Mouse (Mus musculus): ENCODE data around the gene Slc22a17. TPM values are rescaled to one million over a fixed set of nuclear protein-coding genes. Genes with fewer than 3 reads are reported as not detected.

The Slc22a17 gene
- polyA plus RNA-seq, 1 experiment from 2014 or later, result 2.0 TPM

DNA sequence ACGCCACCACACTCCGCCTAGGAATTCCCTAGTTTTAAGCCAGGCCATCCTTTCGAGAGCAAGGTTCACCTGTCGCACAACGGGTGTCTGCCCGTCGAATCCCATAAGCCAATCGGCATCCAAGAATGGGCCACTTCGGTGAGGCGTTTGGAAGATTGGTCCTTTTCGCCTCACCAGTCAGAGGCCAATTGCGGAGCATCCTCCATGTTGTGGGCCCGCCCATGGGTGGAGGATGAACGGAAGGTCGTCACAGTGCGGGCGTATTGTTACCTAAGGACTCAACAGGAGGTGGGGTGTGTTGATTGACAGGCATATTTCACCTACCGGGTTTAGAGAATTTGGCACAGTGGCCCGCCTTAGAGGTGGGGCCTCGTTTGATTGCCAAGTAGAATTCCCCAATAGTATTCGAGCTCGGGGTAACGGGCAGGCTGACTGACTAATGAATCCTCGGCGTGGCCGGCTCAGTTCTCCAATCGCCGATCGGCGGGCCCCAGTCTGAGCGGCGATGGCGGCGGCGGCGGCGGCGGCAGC lies 19.2 kb downstream of the Slc22a17 start:
- H3K4me3 ChIP-seq (replicated peaks), result peak overlapping the region; percentile 90
- DNase-seq (peak; percentile 98), ATAC-seq (ENCODE audit: low read depth) (peak; percentile 97)
- H3K9me3 ChIP-seq (replicated peaks), result no peaks in the 10 kb centered on the region
- peak overlapping the region; percentile 91 for H3K4me2 ChIP-seq
- no peaks in the 10 kb centered on the region for H3K27me3 ChIP-seq
- H3K36me3 ChIP-seq, result peaks cover 33% of the 10 kb centered on the region
- 1% methylated on average over 38 of the region's 38 CpGs for WGBS (ENCODE audit: insufficient replicate concordance)
- H3K4me1 ChIP-seq (replicated peaks), result peaks cover 45% of the 10 kb centered on the region
- H3K9ac ChIP-seq, result peak overlapping the region; percentile 97
- peak overlapping the region; percentile 87 for H3K27ac ChIP-seq

DNA sequence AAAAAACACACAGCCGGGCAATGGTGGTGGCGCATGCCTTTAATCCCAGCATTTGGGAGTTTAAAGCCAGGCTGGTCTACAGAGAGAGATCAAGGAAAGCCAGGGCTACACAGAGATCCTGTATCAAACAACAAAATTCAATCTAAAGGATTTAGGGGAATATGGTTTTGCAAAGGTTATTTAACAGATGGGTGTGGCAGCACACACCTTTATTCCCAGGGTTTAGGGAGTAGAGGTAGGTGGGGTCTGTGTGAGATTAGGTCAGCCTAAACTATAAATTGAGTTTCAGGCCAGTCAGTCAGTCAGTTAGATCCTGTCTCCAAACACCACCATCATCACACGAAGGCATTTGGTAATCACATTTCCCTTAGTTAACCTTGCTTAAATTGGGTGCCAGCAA lies 20.7 kb downstream of the Slc22a17 start, which contains the start of gene Pabpn1:
Gene Pabpn1, plus strand, starts transcription at position 301 of the 400 bp plus-strand sequence.
- Histone ChIP-seq H3K9ac (peak within 1 kb of the TSS; percentile 66), H3K9me3 (replicated peaks) (no peaks in the 10 kb centered on the region), H3K4me3 (replicated peaks) (peak within 1 kb of the TSS; percentile 60), H3K27me3 (no peaks in the 10 kb centered on the region), H3K4me1 (replicated peaks) (peaks cover 38% of the 10 kb centered on the region), H3K4me2 (peak within 1 kb of the TSS; percentile 72), H3K27ac (peak within 1 kb of the TSS; percentile 87), H3K36me3 (peaks cover 19% of the 10 kb centered on the region)
- DNase-seq (no peak), ATAC-seq (ENCODE audit: low read depth) (no peak)
- WGBS (ENCODE audit: insufficient replicate concordance), result 82% methylated on average over 3 of the region's 3 CpGs

DNA sequence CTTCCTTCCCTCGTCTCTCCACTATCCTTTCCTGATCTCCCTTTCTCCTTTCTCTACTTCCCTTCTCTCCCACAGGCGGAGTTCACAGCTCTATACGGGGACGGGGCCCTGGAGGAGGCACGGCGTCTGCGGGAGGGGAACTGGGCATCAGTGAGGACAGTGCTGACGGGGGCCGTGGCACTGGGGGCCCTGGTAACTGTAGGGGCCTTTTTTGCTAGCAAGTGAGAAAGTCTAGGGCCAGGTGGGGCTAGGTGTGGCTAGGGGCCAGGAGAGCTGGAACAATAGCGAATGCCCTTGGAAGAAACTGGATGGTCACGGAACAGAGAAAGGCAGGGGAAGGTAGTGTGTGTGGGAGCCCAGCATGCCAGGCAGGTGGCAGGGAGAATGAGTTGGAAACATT lies 27.6 kb downstream of the Slc22a17 start:
- Histone ChIP-seq H3K4me3 (replicated peaks) (no peak overlapping the region), H3K9me3 (replicated peaks) (no peaks in the 10 kb centered on the region), H3K4me2 (no peak overlapping the region), H3K4me1 (replicated peaks) (peaks cover 19% of the 10 kb centered on the region), H3K27me3 (no peaks in the 10 kb centered on the region), H3K27ac (no peak overlapping the region), H3K36me3 (0 out of 2 replicates have a peak, but pooled peaks cover 4% of the 10 kb centered on the region), H3K9ac (no peak overlapping the region)
- ATAC-seq (ENCODE audit: low read depth) (no peak), DNase-seq (no peak)
- WGBS (ENCODE audit: insufficient replicate concordance), result 84% methylated on average over 11 of the region's 11 CpGs

DNA sequence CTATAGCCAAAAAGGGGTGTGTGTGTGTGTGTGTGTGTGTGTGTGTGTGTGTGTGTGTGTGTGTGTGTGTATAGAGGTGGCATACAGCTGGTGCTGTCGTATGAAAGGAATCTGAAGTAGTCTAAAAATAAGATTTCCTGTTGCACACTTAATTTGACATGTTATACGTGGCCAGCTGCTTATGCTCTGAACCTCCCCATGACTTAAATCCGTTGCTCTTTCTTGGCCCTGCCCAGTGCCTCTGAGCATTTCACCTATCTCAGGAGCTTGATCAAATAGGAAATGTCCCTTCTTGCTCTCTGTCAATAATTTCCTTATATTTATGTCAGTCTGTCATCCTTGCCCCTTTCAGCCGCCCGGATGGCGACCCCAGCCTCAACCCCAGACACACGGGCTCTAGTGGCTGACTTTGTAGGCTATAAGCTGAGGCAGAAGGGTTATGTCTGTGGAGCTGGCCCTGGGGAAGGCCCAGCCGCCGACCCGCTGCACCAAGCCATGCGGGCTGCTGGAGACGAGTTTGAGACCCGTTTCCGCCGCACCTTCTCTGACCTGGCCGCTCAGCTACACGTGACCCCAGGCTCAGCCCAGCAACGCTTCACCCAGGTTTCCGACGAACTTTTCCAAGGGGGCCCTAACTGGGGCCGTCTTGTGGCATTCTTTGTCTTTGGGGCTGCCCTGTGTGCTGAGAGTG lies 28.8 kb downstream of the Slc22a17 start:
- Histone ChIP-seq H3K4me1 (replicated peaks) (peaks cover 19% of the 10 kb centered on the region), H3K9ac (peak overlapping the region; percentile 74), H3K4me3 (replicated peaks) (peak overlapping the region; percentile 65), H3K36me3 (0 out of 2 replicates have a peak, but pooled peaks cover 4% of the 10 kb centered on the region), H3K27me3 (no peaks in the 10 kb centered on the region), H3K27ac (peak overlapping the region; percentile 79; the same call in 1 of the 2 replicates), H3K4me2 (peak overlapping the region; percentile 75), H3K9me3 (replicated peaks) (no peaks in the 10 kb centered on the region)
- DNase-seq, result no peak
- ATAC-seq (ENCODE audit: low read depth), result no peak
- WGBS (ENCODE audit: insufficient replicate concordance), result 52% methylated on average over 21 of the region's 21 CpGs

DNA sequence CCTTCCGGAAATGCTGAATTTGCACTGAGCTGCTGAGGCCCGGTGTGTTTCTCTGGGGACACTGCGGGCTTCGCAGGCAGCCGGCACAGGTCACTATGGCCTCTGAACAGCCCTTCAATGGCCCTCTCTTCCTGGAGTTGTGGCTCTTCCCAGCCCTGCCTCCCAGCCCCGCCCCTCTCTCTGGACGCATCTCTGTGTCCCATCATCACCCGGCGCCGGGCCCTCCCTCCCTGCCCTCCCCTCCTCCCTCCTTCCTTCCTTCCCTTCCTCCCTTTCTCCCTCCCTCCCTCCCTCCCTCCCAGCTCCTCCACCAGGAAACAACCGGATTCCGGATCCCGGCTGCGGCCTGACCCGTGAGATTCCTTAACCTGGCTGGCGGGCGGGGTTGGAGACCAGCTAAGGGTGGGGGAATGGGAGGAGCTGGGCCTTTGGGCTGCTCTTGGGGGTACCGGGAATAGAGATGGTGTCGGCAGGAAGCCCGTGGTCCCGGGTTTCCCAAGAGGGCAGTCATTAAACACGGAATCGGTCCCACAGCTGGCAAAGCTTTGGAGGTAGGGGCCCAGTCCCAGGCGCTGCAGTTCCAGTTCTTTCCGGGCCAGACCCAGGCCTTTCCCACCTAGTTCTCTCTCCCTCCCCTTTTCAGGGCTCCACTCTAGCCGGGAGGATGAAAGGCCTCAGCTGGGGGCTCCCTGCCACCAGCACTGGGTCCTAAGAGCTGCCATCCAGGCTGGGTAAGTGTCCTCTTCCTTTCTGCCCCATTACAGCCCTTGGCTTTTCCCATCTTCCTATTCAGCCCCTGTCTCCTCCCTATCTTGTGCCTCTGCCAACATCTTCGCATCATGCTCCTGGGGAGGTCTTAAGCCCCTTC lies 29.5 kb downstream of the Slc22a17 start, which contains the start of the genes Bcl2l2 and Gm20521:
Gene Bcl2l2, plus strand, starts transcription at position 224 of the 868 bp plus-strand sequence.
Gene Gm20521, plus strand, starts transcription at position 288 of the 868 bp plus-strand sequence.
- no peaks in the 10 kb centered on the region for H3K27me3 ChIP-seq
- H3K9ac ChIP-seq, result peak within 1 kb of the TSS; percentile 74
- peak; percentile 50 for DNase-seq
- peak; percentile 88 for ATAC-seq (ENCODE audit: low read depth)
- peak within 1 kb of the TSS; percentile 65 for H3K4me3 ChIP-seq (replicated peaks)
- no peaks in the 10 kb centered on the region for H3K9me3 ChIP-seq (replicated peaks)
- H3K27ac ChIP-seq, result peak within 1 kb of the TSS; percentile 79
- WGBS (ENCODE audit: insufficient replicate concordance), result 2% methylated on average over 27 of the region's 27 CpGs
- peaks cover 19% of the 10 kb centered on the region for H3K4me1 ChIP-seq (replicated peaks)
- H3K36me3 ChIP-seq, result 0 out of 2 replicates have a peak, but pooled peaks cover 4% of the 10 kb centered on the region
- peak within 1 kb of the TSS; percentile 75 for H3K4me2 ChIP-seq

DNA sequence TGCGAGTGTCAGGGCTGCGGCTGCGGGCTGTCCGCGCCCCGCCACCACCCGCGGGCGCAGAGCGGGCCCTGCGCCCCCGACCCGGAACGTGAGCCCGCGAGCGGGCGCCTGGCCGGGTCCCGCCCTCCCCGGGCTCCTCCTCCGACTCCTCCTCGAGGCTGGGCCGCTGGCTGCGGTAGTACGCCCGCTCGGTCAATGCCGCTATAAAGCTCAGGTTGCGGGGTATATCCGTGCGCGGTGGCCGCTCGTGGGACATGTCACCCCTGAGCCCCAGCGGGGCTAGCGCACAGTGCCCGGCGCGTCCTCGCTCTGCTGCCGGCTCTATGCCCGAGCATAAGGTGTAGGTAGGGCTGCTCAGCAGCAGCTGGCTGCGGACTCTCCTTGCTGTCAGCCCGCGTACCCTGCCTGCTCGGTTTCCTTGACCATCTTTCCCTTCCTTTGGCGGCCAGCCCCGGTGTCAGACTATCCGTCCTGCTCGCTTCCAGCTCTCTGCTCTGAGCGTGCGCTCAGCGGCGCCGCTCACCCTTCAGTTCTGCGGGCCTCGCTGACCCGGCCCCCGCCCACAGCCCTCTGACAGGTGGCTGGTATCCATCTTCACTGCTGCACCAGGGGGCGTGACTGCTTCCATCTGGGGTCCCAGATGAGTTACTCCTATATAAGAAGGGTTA lies 35.8 kb downstream of the Slc22a17 start, which contains the start of gene Ppp1r3e:
Gene Ppp1r3e, minus strand, starts transcription at position 503 of the 668 bp plus-strand sequence.
- Histone ChIP-seq H3K36me3 (no peaks in the 10 kb centered on the region), H3K4me3 (replicated peaks) (peak within 1 kb of the TSS; percentile 75), H3K4me2 (peak within 1 kb of the TSS; percentile 99), H3K9ac (peak within 1 kb of the TSS; percentile 79), H3K4me1 (replicated peaks) (peaks cover 29% of the 10 kb centered on the region), H3K27me3 (no peaks in the 10 kb centered on the region), H3K9me3 (replicated peaks) (no peaks in the 10 kb centered on the region), H3K27ac (peak within 1 kb of the TSS; percentile 79)
- ATAC-seq (ENCODE audit: low read depth), result peak; percentile 81
- under 1% methylated on average over 59 of the region's 61 CpGs for WGBS (ENCODE audit: insufficient replicate concordance)
- peak; percentile 50 for DNase-seq

DNA sequence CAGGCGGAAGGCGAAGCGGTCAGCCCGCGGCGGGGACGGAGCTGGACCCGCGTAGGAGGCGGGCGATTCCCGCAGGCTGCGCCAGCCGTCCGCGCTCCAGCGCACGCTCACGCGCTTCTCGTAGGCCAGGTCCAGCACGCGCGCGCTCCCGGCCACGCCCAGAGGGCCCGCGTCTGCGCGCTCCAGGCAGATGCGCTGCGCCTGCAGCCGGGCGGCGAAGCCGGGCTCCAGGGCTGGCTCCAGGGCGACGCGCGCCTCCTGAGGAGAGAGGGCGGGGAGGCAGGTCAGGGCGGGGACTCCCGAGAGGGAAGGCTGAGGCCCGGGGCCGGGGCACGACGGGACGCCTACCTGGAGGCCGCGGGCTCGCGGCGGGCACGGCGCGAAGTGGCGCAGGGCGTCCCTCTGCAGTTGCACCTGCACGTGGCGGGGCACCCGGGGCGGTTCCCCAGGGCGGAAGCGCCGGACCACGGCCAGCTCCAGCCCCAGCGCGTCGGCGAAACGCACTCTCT lies 36.3 kb downstream of the Slc22a17 start:
- peak overlapping the region; percentile 99 for H3K4me2 ChIP-seq
- peak overlapping the region; percentile 79 for H3K27ac ChIP-seq
- no peaks in the 10 kb centered on the region for H3K27me3 ChIP-seq
- H3K9me3 ChIP-seq (replicated peaks), result no peaks in the 10 kb centered on the region
- peaks cover 29% of the 10 kb centered on the region for H3K4me1 ChIP-seq (replicated peaks)
- under 1% methylated on average over 71 of the region's 72 CpGs for WGBS (ENCODE audit: insufficient replicate concordance)
- DNase-seq (peak; percentile 88), ATAC-seq (ENCODE audit: low read depth) (peak; percentile 89)
- H3K9ac ChIP-seq, result peak overlapping the region; percentile 79
- no peaks in the 10 kb centered on the region for H3K36me3 ChIP-seq
- H3K4me3 ChIP-seq (replicated peaks), result peak overlapping the region; percentile 75

DNA sequence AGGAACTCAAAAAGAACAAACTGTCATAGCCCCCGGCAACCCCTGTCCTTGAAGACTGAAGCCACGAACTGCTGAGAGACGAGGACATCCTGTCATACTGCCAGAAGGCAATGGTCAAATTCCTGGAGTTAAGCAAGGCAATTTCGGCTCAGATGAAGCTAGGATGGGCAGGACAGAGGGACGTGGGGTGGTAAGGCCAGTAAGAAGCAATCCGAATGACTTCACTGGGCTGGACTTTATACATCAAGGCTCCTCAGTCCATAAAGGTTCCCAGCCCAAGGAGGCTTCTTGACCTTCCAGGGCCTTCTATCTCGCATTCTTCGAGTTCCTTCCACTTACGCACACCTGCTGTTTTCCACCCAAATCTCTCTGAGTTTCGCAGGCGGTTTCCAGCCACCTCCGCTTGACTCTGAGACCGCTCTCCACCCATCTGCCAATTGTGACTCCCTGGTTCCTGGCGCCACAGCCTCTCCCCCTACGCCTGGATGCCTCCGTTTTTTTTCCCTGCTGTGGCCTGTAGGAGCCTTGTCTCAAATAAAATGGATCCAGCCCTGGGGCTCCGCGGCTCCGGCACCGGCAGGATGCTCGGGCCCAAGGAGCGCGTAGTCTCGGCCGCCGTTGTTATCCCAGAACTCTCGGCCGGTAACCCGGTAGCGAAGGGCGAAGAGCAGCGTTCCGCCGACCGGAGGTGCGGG lies 36.9 kb downstream of the Slc22a17 start:
- Histone ChIP-seq H3K36me3 (no peaks in the 10 kb centered on the region), H3K4me3 (replicated peaks) (peak overlapping the region; percentile 75), H3K27ac (peak overlapping the region; percentile 79; the same call in 1 of the 2 replicates), H3K27me3 (no peaks in the 10 kb centered on the region), H3K4me2 (peak overlapping the region; percentile 99), H3K4me1 (replicated peaks) (peaks cover 29% of the 10 kb centered on the region), H3K9me3 (replicated peaks) (no peaks in the 10 kb centered on the region), H3K9ac (peak overlapping the region; percentile 79)
- no peak for DNase-seq
- ATAC-seq (ENCODE audit: low read depth), result peak; percentile 8
- WGBS (ENCODE audit: insufficient replicate concordance), result 2% methylated on average over 36 of the region's 36 CpGs

DNA sequence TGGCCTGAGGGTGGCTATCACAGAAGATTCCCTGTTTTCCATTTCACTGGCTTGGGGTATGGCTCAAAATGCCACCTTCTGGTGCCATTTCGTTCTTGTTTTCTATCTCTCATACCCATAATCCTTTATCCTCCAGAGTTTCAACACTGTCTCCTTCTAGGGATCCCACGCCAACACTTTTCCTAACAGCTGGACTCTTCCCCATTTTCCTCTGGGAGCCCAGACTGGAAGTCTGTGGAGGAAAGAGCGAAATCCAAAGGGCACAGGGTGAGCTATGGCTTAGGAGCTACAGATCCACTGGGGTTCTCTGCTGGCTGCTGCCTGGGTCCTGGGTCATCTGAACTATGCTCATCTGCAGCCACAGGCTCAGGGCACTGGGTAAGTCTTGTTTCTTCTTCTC lies 38.8 kb downstream of the Slc22a17 start:
- 75% methylated on average over 3 of the region's 3 CpGs for WGBS (ENCODE audit: insufficient replicate concordance)
- Histone ChIP-seq H3K27ac (no peak overlapping the region; the same call in 1 of the 2 replicates), H3K9me3 (replicated peaks) (no peaks in the 10 kb centered on the region), H3K4me1 (replicated peaks) (peaks cover 29% of the 10 kb centered on the region), H3K36me3 (no peaks in the 10 kb centered on the region), H3K4me2 (no peak overlapping the region), H3K9ac (no peak overlapping the region), H3K4me3 (replicated peaks) (no peak overlapping the region), H3K27me3 (no peaks in the 10 kb centered on the region)
- no peak for DNase-seq
- ATAC-seq (ENCODE audit: low read depth), result no peak

DNA sequence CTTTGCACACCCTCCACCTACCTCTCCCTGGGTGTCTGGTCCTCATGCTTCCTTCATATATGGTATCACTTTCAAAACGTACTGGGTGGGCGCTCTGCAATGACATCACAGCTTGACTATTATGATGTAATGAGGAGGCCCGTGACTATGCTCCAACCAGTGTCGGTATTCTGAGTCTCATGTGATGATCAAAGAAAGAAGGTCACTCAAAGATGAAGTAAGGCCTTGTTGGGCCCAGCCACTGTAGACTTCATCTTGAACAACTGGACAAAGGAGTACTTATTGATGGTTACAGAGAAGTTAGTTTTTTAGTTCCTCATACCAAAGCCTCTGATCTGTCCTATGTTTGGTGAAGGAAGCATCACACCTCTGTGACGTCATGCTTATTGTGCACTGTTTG lies 42.1 kb downstream of the Slc22a17 start, which contains the start of gene Homez:
Gene Homez, minus strand, starts transcription at position 101 of the 400 bp plus-strand sequence.
- Histone ChIP-seq H3K4me2 (no peak within 1 kb of the TSS), H3K27me3 (no peaks in the 10 kb centered on the region), H3K4me3 (replicated peaks) (no peak within 1 kb of the TSS), H3K36me3 (no peaks in the 10 kb centered on the region), H3K4me1 (replicated peaks) (peaks cover 7% of the 10 kb centered on the region), H3K9ac (no peak within 1 kb of the TSS), H3K9me3 (replicated peaks) (no peaks in the 10 kb centered on the region), H3K27ac (no peak within 1 kb of the TSS)
- WGBS (ENCODE audit: insufficient replicate concordance), result 72% methylated on average over 5 of the region's 5 CpGs
- ATAC-seq (ENCODE audit: low read depth), result no peak
- no peak for DNase-seq
